Mouse (Mus musculus) forebrain, embryonic 14.5 days (tissue): Measurements from ENCODE around the gene Sh3pxd2a. TPM values are rescaled to one million over a fixed set of nuclear protein-coding genes. Genes with fewer than 3 reads are reported as not detected.

Source experiments
- ATAC-seq: fragments of 200-750 bp; cut with Nextera tagmentation; 2 replicates; pipeline ENCODE4 v1.8.0; 2017; ENCODE audit warnings: mild to moderate bottlenecking, moderate library complexity
- DNase-seq: peaks from one replicate; pipeline ENCODE4 v3.0.0-alpha.2; 2015; ENCODE audit warnings: low spot score
- H3K27ac ChIP-seq: fragments of 300-500 bp; sonication (generic); 2 replicates; pipeline ENCODE4 v1.5.1; 2014; ENCODE audit warnings: low read depth, mild to moderate bottlenecking, control low read depth, low read length, moderate library complexity
- H3K27me3 ChIP-seq: fragments of 300-500 bp; sonication (generic); replicated peaks from 2 replicates; pipeline ENCODE4 v1.6.1; 2014; ENCODE audit warnings: low read length, control low read depth, mixed read lengths; ENCODE audit not compliant: control insufficient read depth, insufficient read depth
- H3K36me3 ChIP-seq: fragments of 300-500 bp; sonication (generic); 2 replicates; pipeline ENCODE4 v1.6.1; 2014; ENCODE audit warnings: low read length, control low read depth; ENCODE audit not compliant: control insufficient read depth, insufficient read depth
- H3K4me1 ChIP-seq: fragments of 300-500 bp; sonication (generic); 2 replicates; pipeline ENCODE4 v1.6.1; 2014; ENCODE audit warnings: antibody characterized with exemption, low read length, control low read depth; ENCODE audit not compliant: control insufficient read depth, insufficient read depth
- H3K4me2 ChIP-seq: fragments of 300-500 bp; sonication (generic); 2 replicates; pipeline ENCODE4 v1.6.1; 2014; ENCODE audit warnings: mild to moderate bottlenecking, control low read depth, low read length
- H3K4me3 ChIP-seq: fragments of 300-500 bp; sonication (generic); 2 replicates; pipeline ENCODE4 v1.5.1; 2014; ENCODE audit warnings: low read depth, low read length, control low read depth
- H3K9ac ChIP-seq: fragments of 300-500 bp; sonication (generic); 2 replicates; pipeline ENCODE4 v1.6.1; 2014; ENCODE audit warnings: mild to moderate bottlenecking, low read length, control low read depth, moderate library complexity
- H3K9me3 ChIP-seq: fragments of 300-500 bp; sonication (generic); replicated peaks from 2 replicates; pipeline ENCODE4 v1.6.1; 2016; ENCODE audit warnings: low read length, control low read depth, mixed read lengths; ENCODE audit not compliant: control insufficient read depth
- WGBS: fragments of 180-500 bp; shearing (Covaris S2); extraction: QIAGEN DNeasy Blood & Tissue Kit; methylation state at CpG from one replicate; pipeline ENCODE4 v1.1.7; 2014; 5-methylcytosine and 5-hydroxymethylcytosine counted together
- polyA plus RNA-seq: library from polyadenylated mRNA; unstranded; fragments of >200 nt; fragmentation: Nextera tagmentation; extraction: Ambion mirVana; gene quantifications from 2 replicates; pipeline ENCODE4 v1.2.1, GENCODE M21; 2014

Gene Sh3pxd2a
- polyA plus RNA-seq, 1 experiment from 2014 or later, result 3.4 TPM

DNA sequence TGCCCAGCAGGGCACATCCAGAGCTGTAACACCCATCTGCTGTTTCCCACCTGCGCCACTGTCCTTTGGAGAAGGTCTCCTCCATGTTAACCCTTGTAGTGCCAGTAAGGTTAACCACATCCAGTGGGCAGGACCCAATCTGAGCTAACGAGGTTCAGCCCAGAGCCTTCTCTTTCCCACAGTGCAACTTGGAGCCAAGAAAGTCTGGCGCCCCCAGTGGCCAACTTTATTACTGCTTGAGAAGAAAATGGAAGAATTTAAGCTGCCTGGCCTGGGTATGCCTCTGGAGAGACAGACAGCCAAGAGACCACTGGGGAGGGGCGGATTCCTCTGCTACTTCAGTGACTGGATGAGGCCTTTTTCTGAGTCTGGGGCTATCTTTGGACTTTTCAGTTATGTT lies 89.8 kb downstream of the Sh3pxd2a start:
- Histone ChIP-seq H3K4me3 (no peak overlapping the region), H3K9me3 (no peaks in the 10 kb centered on the region), H3K27me3 (no peaks in the 10 kb centered on the region), H3K36me3 (no peaks in the 10 kb centered on the region), H3K4me1 (no peaks in the 10 kb centered on the region), H3K27ac (no peak overlapping the region), H3K4me2 (no peak overlapping the region), H3K9ac (no peak overlapping the region)
- ATAC-seq (peak; percentile 72), DNase-seq (peak; percentile 66)
- WGBS, result 28% methylated on average over 4 of the region's 4 CpGs

DNA sequence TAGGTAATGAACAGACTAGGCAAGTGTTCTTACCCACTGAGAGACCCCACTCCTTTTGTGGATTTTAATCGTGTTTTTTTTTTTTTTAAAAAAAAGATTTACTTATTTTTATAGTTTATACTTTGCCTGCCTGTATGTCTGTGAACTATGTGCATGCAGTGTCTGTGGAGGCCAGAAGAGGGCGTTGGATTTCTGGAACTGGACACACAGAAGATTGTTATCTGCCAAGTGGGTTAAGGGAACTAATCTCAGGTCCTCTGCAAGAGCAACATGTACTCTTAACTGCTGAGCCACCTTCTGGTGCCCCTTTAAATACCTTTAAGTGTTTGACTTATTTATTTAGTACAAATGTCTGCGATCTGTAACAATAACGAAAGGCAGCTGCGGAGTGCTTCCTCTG lies 92.2 kb downstream of the Sh3pxd2a start:
- H3K4me1 ChIP-seq, result no peaks in the 10 kb centered on the region
- H3K9ac ChIP-seq, result no peak overlapping the region
- H3K36me3 ChIP-seq, result no peaks in the 10 kb centered on the region
- no peak overlapping the region for H3K4me3 ChIP-seq
- no peaks in the 10 kb centered on the region for H3K9me3 ChIP-seq
- ATAC-seq, result no peak
- WGBS, result 75% methylated on average over 5 of the region's 5 CpGs
- H3K27me3 ChIP-seq, result no peaks in the 10 kb centered on the region
- no peak overlapping the region for H3K4me2 ChIP-seq
- H3K27ac ChIP-seq, result no peak overlapping the region
- DNase-seq, result no peak

DNA sequence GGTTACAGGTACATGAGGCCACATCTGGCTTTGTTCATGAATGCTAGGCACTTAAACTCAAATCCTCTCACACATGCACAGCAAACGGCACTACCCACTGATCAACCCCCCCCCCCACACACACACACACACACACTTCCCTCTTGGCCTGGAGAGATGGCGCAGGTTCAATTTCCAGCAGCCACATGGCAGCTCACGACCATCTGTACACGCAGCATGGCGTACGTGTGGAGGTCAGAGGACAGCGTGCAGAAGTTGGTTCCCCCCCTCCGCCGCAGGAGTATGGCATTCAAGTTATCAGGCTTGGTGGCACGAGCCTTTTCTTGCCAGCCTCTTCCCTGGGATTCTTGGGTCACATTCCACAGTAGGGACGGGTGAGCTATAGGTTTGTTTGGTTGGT lies 92.7 kb downstream of the Sh3pxd2a start:
- Histone ChIP-seq H3K9me3 (no peaks in the 10 kb centered on the region), H3K4me2 (no peak overlapping the region), H3K27me3 (no peaks in the 10 kb centered on the region), H3K4me1 (no peaks in the 10 kb centered on the region), H3K9ac (no peak overlapping the region), H3K36me3 (no peaks in the 10 kb centered on the region), H3K27ac (no peak overlapping the region), H3K4me3 (no peak overlapping the region)
- no peak for ATAC-seq
- 88% methylated on average over 11 of the region's 11 CpGs for WGBS
- no peak for DNase-seq

DNA sequence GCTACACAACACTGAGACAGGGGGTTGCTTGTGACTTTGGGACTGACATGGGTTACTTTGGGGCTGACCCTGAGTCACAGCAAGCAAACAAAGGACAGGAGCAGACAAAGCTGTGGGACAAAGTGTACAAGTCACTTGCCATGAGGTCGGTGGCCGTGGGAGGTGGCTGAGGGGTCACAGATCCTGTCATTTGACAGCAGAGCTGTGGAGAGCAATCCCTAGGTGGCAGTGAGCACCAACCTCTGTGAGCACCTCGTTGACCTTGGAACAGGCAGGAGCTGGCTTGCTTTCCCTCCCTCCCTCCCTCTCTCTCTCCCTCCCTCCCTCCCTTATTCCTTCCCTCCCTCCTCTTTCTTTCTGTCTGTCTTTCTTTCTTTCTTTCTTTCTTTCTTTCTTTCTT lies 95.2 kb downstream of the Sh3pxd2a start:
- WGBS, result 67% methylated on average over 3 of the region's 3 CpGs
- no peak overlapping the region for H3K4me2 ChIP-seq
- H3K27me3 ChIP-seq, result no peaks in the 10 kb centered on the region
- no peaks in the 10 kb centered on the region for H3K9me3 ChIP-seq
- ATAC-seq, result no peak
- no peak overlapping the region for H3K4me3 ChIP-seq
- no peaks in the 10 kb centered on the region for H3K36me3 ChIP-seq
- H3K9ac ChIP-seq, result no peak overlapping the region
- no peak for DNase-seq
- H3K27ac ChIP-seq, result no peak overlapping the region
- no peaks in the 10 kb centered on the region for H3K4me1 ChIP-seq

DNA sequence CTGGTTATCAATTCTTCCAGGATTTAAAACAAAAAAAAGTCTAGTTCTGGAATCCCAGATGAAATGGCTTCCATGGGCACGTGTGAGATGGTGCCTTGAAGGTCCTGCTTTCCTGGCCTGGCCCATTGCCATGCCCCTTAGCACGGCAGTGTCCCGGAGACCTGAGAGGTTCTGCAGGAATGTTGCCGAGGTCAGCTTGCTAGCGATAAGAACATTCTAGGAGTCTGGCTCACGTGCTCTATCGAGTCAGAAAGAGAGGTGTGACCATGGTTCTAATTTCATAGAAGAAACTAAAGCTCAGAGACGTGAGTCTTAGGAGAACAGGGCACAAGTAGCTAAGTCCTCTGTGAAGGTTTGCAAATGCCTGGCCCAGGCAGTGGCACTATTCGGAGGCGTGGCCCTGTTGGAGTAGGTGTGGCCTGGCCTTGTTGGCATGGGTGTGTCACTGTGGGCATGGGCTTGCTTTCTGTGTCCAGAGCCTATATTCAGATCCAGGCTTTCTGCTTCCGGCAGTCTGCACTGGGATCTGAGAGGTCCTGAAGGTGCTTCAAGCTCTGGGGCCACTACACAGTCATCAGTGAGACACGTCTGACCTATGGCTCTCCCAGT lies 96.8 kb downstream of the Sh3pxd2a start:
- 85% methylated on average over 12 of the region's 12 CpGs for WGBS

DNA sequence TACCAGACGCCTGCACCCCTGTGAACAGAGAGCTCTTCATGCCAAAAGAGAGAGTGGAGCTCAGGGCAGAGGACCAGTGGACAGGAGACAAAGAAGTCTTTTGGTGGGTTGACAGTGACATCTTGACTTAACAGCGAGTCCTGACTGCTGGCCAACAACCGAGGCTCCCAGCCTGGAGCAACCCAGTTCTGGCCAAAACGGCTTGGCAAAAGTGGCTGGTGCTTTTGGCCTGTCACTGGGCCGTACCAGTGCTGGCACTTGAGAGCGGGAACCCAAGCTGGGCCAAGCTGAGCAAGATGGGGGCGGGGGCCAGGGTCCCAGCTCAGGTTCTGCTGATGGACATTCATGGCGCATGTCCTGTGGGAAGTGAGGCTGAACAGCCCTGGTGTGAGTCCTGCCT lies 97.6 kb downstream of the Sh3pxd2a start:
- Histone ChIP-seq H3K9ac (no peak overlapping the region), H3K27me3 (no peaks in the 10 kb centered on the region), H3K4me1 (no peaks in the 10 kb centered on the region), H3K27ac (no peak overlapping the region), H3K4me3 (no peak overlapping the region), H3K36me3 (no peaks in the 10 kb centered on the region), H3K4me2 (no peak overlapping the region), H3K9me3 (no peaks in the 10 kb centered on the region)
- WGBS, result 88% methylated on average over 8 of the region's 8 CpGs
- no peak for ATAC-seq
- DNase-seq, result no peak

More for the DNA sequence above, 96.8 kb downstream of the Sh3pxd2a start:
- Histone ChIP-seq H3K4me3 (no peak overlapping the region), H3K27ac (no peak overlapping the region), H3K27me3 (no peaks in the 10 kb centered on the region), H3K4me1 (no peaks in the 10 kb centered on the region), H3K9ac (no peak overlapping the region), H3K9me3 (no peaks in the 10 kb centered on the region), H3K36me3 (no peaks in the 10 kb centered on the region), H3K4me2 (no peak overlapping the region)
- DNase-seq (no peak), ATAC-seq (no peak)

DNA sequence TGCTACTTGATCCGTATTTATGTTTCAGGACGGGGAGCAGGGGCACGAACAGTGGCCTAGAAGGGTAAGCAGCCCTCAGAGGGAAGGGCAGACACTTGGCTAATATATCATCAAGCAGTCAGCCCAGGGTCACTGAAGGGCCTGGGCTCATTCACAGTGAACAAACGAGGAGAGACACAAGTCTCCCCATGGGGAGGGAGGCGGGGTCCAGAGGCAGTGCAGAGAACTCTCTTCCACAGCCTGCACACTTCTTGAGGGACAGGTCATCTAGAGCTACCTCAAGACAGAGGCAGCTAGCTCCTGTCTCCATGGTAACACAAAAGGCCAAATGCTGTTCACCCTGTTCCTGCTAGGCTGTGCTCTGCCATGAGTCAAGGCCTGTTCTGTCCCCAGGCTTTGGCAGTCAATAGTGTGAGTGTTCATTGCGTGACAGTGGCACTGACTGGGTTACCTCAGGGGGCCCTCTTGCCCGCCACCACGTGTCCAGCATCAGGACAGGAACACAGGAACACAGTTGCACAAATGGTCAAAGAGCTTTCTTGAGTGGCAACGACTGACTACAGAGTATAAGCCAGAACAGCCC lies 101.0 kb downstream of the Sh3pxd2a start:
- Histone ChIP-seq H3K9me3 (no peaks in the 10 kb centered on the region), H3K27me3 (no peaks in the 10 kb centered on the region), H3K36me3 (no peaks in the 10 kb centered on the region), H3K4me2 (no peak overlapping the region), H3K4me1 (no peaks in the 10 kb centered on the region), H3K4me3 (no peak overlapping the region), H3K27ac (no peak overlapping the region), H3K9ac (no peak overlapping the region)
- WGBS, result 74% methylated on average over 9 of the region's 9 CpGs
- ATAC-seq, result no peak
- no peak for DNase-seq

DNA sequence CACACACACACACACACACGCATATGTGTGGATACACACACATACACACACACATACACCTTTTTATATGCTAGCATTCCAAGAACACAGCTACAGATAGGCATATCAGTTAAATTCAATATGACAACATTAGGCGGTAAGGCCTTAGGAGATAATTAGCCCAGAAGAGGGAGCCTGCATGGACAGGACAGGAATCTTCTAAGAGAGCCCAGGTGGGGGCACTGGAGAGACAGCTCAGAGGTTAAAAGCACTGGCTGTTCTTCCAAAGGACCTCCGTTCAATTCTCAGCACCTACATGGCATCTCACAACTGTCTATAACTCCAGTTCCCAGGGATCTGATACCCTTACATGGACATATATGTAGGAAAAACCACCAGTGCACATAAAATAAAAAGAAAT lies 103.3 kb downstream of the Sh3pxd2a start:
- 79% methylated on average over 3 of the region's 3 CpGs for WGBS
- H3K36me3 ChIP-seq, result no peaks in the 10 kb centered on the region
- DNase-seq (no peak), ATAC-seq (no peak)
- H3K27ac ChIP-seq, result no peak overlapping the region
- H3K27me3 ChIP-seq, result no peaks in the 10 kb centered on the region
- no peak overlapping the region for H3K9ac ChIP-seq
- H3K9me3 ChIP-seq, result no peaks in the 10 kb centered on the region
- no peak overlapping the region for H3K4me2 ChIP-seq
- no peaks in the 10 kb centered on the region for H3K4me1 ChIP-seq
- no peak overlapping the region for H3K4me3 ChIP-seq

DNA sequence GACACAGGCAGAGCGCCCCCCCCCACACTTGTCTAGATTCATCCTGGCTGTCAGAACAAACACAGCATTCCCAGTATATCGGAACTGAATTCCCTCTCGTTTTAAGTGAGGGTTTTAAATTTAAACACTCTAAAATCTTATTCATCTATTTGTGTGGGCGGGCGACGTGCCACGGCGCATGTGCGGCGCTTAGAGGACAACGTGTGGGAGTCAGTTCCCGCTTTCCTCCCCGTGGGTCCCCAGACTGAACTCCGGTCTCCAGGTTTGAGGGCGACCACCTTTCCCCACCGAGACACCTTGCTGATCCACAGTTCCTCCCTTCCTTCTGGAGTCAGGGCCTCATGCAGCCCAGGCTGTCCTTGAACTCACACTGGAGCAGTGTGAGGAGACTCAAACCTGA lies 104.2 kb downstream of the Sh3pxd2a start:
- no peak for ATAC-seq
- H3K27me3 ChIP-seq, result no peaks in the 10 kb centered on the region
- DNase-seq, result no peak
- H3K27ac ChIP-seq, result no peak overlapping the region
- H3K9me3 ChIP-seq, result no peaks in the 10 kb centered on the region
- peaks cover 3% of the 10 kb centered on the region; the same call in 1 of the 2 replicates for H3K4me1 ChIP-seq
- H3K4me3 ChIP-seq, result no peak overlapping the region
- H3K36me3 ChIP-seq, result no peaks in the 10 kb centered on the region
- WGBS, result 92% methylated on average over 16 of the region's 16 CpGs
- H3K9ac ChIP-seq, result no peak overlapping the region
- no peak overlapping the region for H3K4me2 ChIP-seq
